Mouse (Mus musculus) small intestine, adult 2 months (tissue): ENCODE results near the gene Arl3.

Experiments
- CTCF ChIP-seq: fragments of 200-500 bp; IDR thresholded peaks from 2 replicates; pipeline ENCODE4 v1.5.1; 2012; ENCODE audit warnings: low read depth, mild to moderate bottlenecking, control low read depth, inconsistent platforms, low read length, moderate library complexity, mixed read lengths; ENCODE audit not compliant: insufficient replicate concordance, insufficient read length; ENCODE audit errors: extremely low read depth
- POLR2A ChIP-seq: fragments of 200-500 bp; IDR thresholded peaks from 2 replicates; pipeline ENCODE4 v1.6.1; 2012; ENCODE audit warnings: low read depth, mild to moderate bottlenecking, control low read depth, inconsistent platforms, low read length, moderate library complexity

- no peak for TF ChIP-seq POLR2A
- no peak for TF ChIP-seq CTCF
Measured at GRCm38 (mm10) chr19:46533066-46533465, 39.9 kb downstream of the Arl3 start.
